Mouse (Mus musculus): Measurements from ENCODE around the gene Glrx5. TPM values are rescaled to one million over a fixed set of nuclear protein-coding genes. Genes with fewer than 3 reads are reported as not detected.
A peak's percentile ranks its signal among the peaks of the same experiment; 100 is the strongest.

Glrx5 gene
- polyA plus RNA-seq, 1 experiment: 22.5 TPM

GRCm38 (mm10) chr12:105012314-105012713, 20.2 kb upstream of the Glrx5 start:
- no peak for TF ChIP-seq CTCF (IDR thresholded peaks at IDR 0.05; ENCODE audit: low read depth, low read length)
- TF ChIP-seq POLR2A (IDR thresholded peaks at IDR 0.05; ENCODE audit: borderline replicate concordance, low read depth, low read length): no peak
- Histone ChIP-seq H3K4me3 (ENCODE audit: insufficient read depth, low read length) (0 out of 2 replicates have a peak overlapping the region, but pooled peaks have one; percentile 2), H3K27ac (ENCODE audit: insufficient read depth, low read depth, low read length) (peak overlapping the region; percentile 99), H3K4me1 (ENCODE audit: control insufficient read depth, insufficient read depth, low read length) (peaks cover 46% of the 10 kb centered on the region)

GRCm38 (mm10) chr12:105013065-105013464, 19.4 kb upstream of the Glrx5 start:
- H3K4me1 ChIP-seq (ENCODE audit: control insufficient read depth, insufficient read depth, low read length): peaks cover 41% of the 10 kb centered on the region
- TF ChIP-seq CTCF (IDR thresholded peaks at IDR 0.05; ENCODE audit: low read depth, low read length) (no peak), POLR2A (IDR thresholded peaks at IDR 0.05; ENCODE audit: borderline replicate concordance, low read depth, low read length) (no peak)
- H3K27ac ChIP-seq (ENCODE audit: insufficient read depth, low read depth, low read length): peak overlapping the region; percentile 99
- H3K4me3 ChIP-seq (ENCODE audit: insufficient read depth, low read length): peak overlapping the region; percentile 52

- H3K4me3 ChIP-seq (ENCODE audit: insufficient read depth, low read length): no peak overlapping the region
- TF ChIP-seq POLR2A (IDR thresholded peaks at IDR 0.05; ENCODE audit: borderline replicate concordance, low read depth, low read length): no peak
- no peak for TF ChIP-seq CTCF (IDR thresholded peaks at IDR 0.05; ENCODE audit: low read depth, low read length)
- peaks cover 28% of the 10 kb centered on the region for H3K4me1 ChIP-seq (ENCODE audit: control insufficient read depth, insufficient read depth, low read length)
- no peak overlapping the region for H3K27ac ChIP-seq (ENCODE audit: insufficient read depth, low read depth, low read length)
Measured at GRCm38 (mm10) chr12:105016199-105016598, 16.3 kb upstream of the Glrx5 start.

- Histone ChIP-seq H3K4me3 (ENCODE audit: insufficient read depth, low read length) (no peak overlapping the region), H3K4me1 (ENCODE audit: control insufficient read depth, insufficient read depth, low read length) (peaks cover 27% of the 10 kb centered on the region), H3K27ac (ENCODE audit: insufficient read depth, low read depth, low read length) (no peak overlapping the region)
- TF ChIP-seq CTCF (IDR thresholded peaks at IDR 0.05; ENCODE audit: low read depth, low read length): no peak
- no peak for TF ChIP-seq POLR2A (IDR thresholded peaks at IDR 0.05; ENCODE audit: borderline replicate concordance, low read depth, low read length)
Measured at GRCm38 (mm10) chr12:105016639-105017038, 15.8 kb upstream of the Glrx5 start.

GRCm38 (mm10) chr12:105019359-105020219, 12.9 kb upstream of the Glrx5 start:
- Histone ChIP-seq H3K4me3 (ENCODE audit: insufficient read depth, low read length) (no peak overlapping the region), H3K4me1 (ENCODE audit: control insufficient read depth, insufficient read depth, low read length) (peaks cover 16% of the 10 kb centered on the region), H3K27ac (ENCODE audit: insufficient read depth, low read depth, low read length) (no peak overlapping the region)
- TF ChIP-seq POLR2A (IDR thresholded peaks at IDR 0.05; ENCODE audit: borderline replicate concordance, low read depth, low read length): no peak
- TF ChIP-seq CTCF (IDR thresholded peaks at IDR 0.05; ENCODE audit: low read depth, low read length): no peak

- Histone ChIP-seq H3K4me1 (ENCODE audit: control insufficient read depth, insufficient read depth, low read length) (peaks cover 24% of the 10 kb centered on the region), H3K4me3 (ENCODE audit: insufficient read depth, low read length) (no peak overlapping the region), H3K27ac (ENCODE audit: insufficient read depth, low read depth, low read length) (no peak overlapping the region)
- TF ChIP-seq POLR2A (IDR thresholded peaks at IDR 0.05; ENCODE audit: borderline replicate concordance, low read depth, low read length): no peak
- TF ChIP-seq CTCF (IDR thresholded peaks at IDR 0.05; ENCODE audit: low read depth, low read length): no peak
Measured at GRCm38 (mm10) chr12:105021441-105022069, 10.9 kb upstream of the Glrx5 start.

GRCm38 (mm10) chr12:105022141-105022540, 10.3 kb upstream of the Glrx5 start:
- H3K4me1 ChIP-seq (ENCODE audit: control insufficient read depth, insufficient read depth, low read length): peaks cover 19% of the 10 kb centered on the region
- TF ChIP-seq POLR2A (IDR thresholded peaks at IDR 0.05; ENCODE audit: borderline replicate concordance, low read depth, low read length) (no peak), CTCF (IDR thresholded peaks at IDR 0.05; ENCODE audit: low read depth, low read length) (no peak)
- H3K4me3 ChIP-seq (ENCODE audit: insufficient read depth, low read length): no peak overlapping the region
- H3K27ac ChIP-seq (ENCODE audit: insufficient read depth, low read depth, low read length): no peak overlapping the region

GRCm38 (mm10) chr12:105022776-105023175, 9.7 kb upstream of the Glrx5 start:
- no peak overlapping the region for H3K27ac ChIP-seq (ENCODE audit: insufficient read depth, low read depth, low read length)
- H3K4me3 ChIP-seq (ENCODE audit: insufficient read depth, low read length): no peak overlapping the region

GRCm38 (mm10) chr12:105025271-105025946, 7.1 kb upstream of the Glrx5 start:
- peaks cover 26% of the 10 kb centered on the region for H3K4me1 ChIP-seq (ENCODE audit: control insufficient read depth, insufficient read depth, low read length)
- TF ChIP-seq POLR2A (IDR thresholded peaks at IDR 0.05; ENCODE audit: borderline replicate concordance, low read depth, low read length) (no peak), CTCF (IDR thresholded peaks at IDR 0.05; ENCODE audit: low read depth, low read length) (peak; percentile 51; the same call in 1 of the 2 replicates)
- no peak overlapping the region for H3K4me3 ChIP-seq (ENCODE audit: insufficient read depth, low read length)
- no peak overlapping the region for H3K27ac ChIP-seq (ENCODE audit: insufficient read depth, low read depth, low read length)

More at GRCm38 (mm10) chr12:105022776-105023175, 9.7 kb upstream of the Glrx5 start:
- H3K4me1 ChIP-seq (ENCODE audit: control insufficient read depth, insufficient read depth, low read length): peaks cover 21% of the 10 kb centered on the region
- no peak for TF ChIP-seq POLR2A (IDR thresholded peaks at IDR 0.05; ENCODE audit: borderline replicate concordance, low read depth, low read length)
- TF ChIP-seq CTCF (IDR thresholded peaks at IDR 0.05; ENCODE audit: low read depth, low read length): no peak
